Mouse (Mus musculus) heart, postnatal 0 days (tissue): Measurements from ENCODE around the gene Ccr4.

Experiments
- CTCF ChIP-seq: IDR thresholded peaks from 2 replicates; pipeline ENCODE4 v1.5.1; 2016; ENCODE audit warnings: antibody characterized with exemption, control low read depth, low read depth
- EP300 ChIP-seq: IDR thresholded peaks from 2 replicates; pipeline ENCODE4 v1.6.1; 2016; ENCODE audit warnings: antibody characterized with exemption, low read depth

DNA sequence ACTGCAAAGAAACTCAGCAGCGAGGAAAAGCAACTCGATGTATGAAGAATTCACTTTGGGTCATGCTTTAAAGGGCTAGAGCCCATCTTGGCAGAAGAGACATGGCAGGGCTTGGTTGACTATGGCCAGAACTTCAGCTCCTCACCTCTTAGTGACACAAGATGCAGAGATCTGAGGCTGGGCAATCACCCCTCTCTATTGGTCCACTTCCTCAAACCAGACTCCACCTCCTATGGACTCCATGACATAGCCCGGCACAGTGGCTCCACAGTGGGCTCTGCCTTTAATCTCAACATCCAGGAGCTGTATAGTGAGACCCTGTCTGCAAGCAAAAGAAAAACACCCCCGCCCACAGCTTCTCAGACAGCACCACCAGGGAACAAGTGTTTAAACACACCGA is 19.9 kb downstream of the Ccr4 start:
- TF ChIP-seq CTCF (no peak), EP300 (no peak)
